Mouse (Mus musculus) liver (tissue): Measurements from ENCODE around the gene H2-Oa.
"Not testable (repeated sequence)": the region's sequence is repeated elsewhere in the genome, so short reads cannot be mapped to it uniquely, and the experiment has no call there.

Experiments used
- DNase-seq: peaks from one replicate; pipeline ENCODE4 v3.0.0-alpha.2; 2020; ENCODE audit warnings: mixed read lengths

The H2-Oa gene

DNA sequence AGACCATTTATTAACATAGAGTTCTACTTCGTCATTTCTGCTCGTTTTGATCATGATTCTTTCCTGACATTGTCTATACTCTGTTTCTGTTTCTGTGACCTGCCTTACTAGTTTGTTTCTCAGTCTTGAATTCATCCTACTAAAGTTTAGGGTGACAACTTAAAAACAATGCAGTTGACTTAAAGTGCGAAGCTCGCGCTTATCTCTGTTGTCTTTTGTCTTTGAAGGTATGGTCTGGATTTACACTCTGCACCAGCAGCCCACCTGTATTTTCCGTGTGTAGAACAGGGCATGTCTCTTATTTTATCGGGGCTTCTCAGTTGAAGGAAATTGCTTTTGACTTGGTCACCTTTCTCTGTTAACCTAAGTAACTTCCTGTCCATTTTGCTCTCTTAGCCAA lies 31.0 kb downstream of the H2-Oa start:
- DNase-seq: no peak

DNA sequence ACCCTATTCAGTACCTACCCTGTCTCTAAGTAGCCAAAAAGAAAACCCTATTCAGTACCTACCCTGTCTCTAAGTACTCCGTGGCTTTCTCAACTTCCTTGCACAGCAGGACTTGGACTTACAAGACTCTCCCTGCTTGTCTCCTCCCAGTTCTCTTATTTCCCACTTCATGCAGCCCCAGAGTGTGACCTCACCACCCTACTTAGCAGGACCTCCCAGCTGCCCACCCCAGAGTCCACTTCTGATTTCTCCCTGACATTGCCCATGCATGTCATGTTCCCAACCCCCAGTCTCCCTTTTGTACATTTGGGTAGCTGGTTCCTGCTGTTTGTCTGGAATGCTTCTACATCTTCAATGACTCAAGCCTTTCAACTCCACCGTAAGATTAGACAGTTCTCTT lies 31.4 kb downstream of the H2-Oa start:
- peak; percentile 18 for DNase-seq

DNA sequence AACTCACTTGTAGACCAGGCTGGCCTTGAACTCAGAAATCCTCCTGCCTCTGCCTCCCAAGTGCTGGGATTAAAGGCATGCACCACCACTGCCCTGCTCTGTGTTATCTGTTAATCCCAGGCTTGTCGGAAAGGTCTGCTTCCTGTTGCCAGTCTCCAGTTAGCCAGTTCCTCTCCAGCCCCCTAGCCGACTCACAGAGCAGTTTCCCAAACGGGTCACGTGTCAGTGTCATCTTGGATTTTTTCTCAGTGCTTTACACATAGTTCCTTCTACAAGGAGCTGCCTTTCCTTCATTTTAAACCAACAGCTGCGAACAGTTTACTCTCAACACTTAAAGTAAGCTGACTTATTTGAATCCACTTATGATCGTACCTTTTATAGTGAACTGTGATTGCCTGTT lies 32.5 kb downstream of the H2-Oa start:
- DNase-seq: peak; percentile 33

DNA sequence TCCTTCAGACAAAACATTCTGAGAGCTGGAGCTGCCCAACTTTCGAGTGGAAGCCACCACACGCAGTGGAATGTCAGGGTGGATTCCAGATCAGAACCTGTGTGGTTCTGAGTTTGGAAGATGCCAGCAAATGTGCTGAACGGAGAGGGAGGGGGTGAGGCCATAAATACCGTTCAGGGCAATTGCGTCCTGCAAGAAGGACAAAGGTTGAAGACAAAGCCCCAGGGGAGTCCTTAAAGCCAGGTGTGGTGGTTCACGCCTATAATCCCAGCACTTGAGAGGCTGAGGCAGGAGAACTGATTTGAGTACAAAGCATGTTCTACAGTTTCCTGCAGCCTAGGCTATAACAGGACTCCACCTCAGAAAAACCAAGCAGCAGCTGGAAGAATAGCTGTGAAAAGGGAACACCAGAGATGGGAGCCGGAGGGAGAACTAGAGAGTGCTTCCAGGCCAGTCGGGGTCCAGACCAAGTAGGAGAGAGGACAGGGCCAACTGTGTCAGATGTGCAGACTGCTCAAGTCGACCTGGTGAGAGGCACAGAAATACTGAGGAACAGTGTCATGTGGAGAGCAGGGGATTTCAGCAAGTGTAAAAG lies 34.8 kb downstream of the H2-Oa start:
- no peak for DNase-seq

DNA sequence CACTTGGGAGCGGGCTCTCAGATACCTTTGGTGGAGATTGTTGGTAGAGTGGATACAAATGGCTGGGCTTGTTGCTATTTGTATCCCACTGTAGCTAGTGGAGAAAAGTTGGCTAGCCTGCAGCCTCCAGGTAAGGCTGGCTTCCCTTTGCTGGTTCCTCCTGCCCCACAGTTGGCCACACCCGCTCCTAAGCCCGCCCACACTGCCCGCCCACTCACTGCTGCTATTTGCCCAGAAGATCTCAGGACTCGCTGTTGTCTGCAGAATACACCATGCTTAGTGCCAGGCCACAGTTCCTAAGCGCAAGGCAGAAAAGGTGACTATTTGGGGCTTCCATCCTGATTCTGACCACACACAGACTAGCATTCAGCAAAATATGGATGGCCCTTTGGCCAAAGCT lies 35.3 kb downstream of the H2-Oa start:
- DNase-seq: peak; percentile 82

DNA sequence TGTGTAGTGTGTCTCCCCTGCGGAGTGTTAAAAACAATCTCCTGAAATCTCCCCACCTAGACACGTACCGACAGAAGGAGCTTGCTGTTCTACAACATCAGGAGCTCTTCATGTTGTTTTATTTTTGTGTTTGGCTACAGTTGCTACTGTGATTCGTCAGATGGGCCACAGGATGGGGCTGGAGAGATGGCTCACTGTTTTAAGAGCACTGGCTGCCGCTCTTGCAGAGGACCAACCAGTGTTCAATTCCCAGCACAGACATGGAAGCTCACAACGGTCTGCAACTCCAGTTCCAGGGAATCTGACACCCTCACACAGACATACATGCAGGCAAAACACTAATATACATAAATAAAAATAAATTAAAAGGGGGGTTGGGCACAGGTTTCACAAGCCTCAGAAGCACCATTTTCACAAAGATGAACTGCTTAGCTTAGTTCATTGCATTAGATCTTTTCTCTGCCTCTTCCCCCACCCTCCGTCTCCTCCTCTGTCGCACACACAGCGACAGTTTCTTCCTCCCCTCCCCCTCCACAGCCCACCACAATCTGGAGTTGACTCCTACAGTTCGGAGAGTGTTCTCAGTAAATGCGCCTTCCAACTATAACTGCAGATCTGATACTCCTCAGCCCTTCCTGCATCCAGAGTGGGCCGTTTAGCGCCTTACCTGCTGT lies 36.3 kb downstream of the H2-Oa start:
- no peak for DNase-seq

DNA sequence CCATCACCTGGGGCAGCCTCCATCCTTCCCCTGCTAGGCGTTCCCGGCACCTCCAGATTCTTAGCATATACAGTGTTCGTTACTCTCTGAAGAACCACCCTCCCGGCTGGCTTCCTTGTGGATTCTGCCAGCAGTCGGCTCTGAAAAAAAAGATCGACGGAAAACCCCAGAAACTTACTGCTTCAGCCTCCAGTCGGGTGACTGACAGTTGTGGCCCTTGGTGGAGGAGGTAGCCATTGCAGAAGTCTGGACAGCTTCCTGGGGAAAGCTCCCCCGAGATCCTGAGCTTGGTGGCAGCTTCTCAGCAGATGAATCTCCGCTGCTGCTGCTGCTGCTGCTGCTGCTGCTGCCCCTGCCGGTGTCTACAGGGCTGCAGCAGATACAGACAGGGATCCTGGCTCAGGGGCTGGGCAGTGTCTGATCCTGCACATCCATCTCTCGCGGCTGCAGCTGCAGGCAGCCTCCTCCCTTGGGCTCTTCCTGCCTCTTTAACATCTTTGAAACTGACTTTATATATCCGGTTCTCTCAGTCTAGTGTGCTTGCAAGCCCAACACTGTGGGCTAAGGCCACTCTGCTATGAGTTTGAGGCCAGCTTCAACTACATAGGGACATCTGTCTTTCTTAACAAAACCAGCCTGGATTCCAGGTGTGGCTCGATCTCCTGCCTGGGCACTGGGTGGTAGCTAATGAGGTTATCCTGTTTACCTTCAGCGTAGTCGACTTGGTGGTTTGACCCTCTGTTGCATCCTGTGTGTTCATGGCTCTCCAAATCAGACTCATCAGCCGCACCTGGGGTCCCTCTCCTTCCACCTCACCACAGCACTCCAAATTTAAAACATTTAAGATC lies 37.0 kb downstream of the H2-Oa start:
- peak; percentile 16 for DNase-seq

DNA sequence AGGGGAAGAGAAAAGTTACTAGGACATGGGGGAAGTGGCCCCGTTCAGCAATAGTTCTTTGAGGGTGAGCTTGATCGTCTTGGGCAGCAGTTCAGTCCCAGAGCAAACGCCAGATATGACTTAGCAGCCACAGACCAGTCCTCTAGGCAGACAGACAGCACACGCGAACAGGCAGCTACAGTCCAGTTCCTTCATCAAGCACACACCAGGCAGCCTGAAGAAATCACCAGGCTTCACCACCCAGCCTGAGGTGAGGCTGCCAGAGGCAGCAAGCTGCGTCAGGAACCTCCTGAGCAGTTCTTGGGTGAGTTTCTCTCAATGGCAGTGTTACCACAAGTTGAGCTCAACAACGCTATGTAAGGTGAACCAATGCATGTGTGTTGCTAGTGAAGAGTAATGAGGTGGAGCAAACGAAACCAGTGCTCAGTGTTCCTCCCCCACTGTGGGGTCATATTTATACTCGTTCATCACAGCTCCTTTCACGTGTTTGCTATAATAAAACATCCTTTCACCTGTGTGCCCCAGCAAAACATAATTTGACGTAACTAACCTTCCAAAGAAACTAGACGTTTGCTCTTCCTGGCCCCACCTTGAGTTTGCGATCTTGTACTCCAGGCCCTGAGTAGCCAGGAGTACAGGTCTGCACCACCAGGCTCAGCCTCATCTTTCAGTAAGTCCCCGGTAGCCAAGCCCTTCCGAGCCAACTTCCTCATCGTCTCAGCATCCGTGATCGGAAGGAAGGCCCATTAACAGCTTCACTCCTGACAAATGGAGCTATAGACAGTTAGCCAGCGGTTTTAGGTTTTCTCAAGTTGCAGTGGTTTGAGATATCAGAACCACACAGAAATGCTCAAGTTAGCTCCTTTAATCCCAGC lies 38.2 kb downstream of the H2-Oa start:
- no peak for DNase-seq

DNA sequence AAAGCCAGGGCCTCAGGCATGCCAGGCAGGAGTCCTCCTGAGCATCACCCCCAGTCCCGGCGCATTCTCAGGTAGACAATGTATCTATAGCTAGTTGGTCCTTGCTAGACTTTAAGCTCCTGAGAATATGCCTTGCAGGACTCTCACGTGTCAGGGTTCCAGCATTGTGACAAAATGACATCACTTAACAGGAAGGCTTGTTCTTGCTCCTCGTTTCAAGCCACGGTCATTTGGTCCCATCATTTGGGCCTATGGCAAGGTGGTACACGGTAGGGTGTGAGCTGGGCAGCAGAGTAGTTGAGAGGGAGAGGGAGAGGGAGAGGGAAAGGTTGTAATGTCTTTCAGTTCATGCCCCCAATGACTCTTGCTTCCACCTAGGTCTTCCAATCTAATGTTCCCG lies 39.8 kb downstream of the H2-Oa start:
- DNase-seq: no peak

DNA sequence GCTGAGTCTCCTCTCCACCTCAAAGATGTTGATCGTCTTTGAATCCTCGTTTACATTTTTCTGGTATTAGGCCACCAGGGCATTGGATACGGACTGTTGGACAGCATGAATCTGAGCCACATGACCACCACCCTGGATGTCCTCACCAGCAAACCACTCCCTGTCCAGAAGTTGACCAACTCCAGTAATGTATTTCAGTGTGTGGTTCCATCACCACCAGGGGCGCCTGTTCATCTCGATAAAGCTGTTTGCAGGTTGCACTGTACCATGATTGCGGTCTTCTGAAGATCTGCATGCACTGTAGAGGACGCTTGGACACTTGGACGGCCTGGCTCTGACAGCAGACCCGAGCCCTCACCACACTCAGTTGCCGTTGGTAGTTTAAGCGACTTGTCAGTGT lies 41.1 kb downstream of the H2-Oa start:
- DNase-seq: no peak

DNA sequence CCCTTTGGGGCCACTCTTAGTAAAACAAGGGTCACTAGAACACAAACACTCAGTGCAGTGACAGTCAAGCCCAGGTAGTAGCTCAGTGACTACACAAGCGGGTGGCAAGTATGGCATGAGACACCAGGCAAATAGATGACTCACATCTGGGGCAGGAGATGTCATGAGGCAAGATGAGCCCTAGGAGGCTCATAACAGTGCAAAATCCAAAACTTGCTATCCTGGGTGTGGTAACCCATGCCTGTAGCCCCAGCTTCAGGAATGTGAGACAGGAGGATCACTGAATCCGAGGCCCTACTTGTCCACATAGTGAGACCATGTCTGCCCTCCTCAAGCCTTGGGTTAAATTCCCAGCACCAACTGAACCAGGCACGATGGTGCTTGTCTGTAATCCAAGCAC lies 42.3 kb downstream of the H2-Oa start:
- DNase-seq: no peak

DNA sequence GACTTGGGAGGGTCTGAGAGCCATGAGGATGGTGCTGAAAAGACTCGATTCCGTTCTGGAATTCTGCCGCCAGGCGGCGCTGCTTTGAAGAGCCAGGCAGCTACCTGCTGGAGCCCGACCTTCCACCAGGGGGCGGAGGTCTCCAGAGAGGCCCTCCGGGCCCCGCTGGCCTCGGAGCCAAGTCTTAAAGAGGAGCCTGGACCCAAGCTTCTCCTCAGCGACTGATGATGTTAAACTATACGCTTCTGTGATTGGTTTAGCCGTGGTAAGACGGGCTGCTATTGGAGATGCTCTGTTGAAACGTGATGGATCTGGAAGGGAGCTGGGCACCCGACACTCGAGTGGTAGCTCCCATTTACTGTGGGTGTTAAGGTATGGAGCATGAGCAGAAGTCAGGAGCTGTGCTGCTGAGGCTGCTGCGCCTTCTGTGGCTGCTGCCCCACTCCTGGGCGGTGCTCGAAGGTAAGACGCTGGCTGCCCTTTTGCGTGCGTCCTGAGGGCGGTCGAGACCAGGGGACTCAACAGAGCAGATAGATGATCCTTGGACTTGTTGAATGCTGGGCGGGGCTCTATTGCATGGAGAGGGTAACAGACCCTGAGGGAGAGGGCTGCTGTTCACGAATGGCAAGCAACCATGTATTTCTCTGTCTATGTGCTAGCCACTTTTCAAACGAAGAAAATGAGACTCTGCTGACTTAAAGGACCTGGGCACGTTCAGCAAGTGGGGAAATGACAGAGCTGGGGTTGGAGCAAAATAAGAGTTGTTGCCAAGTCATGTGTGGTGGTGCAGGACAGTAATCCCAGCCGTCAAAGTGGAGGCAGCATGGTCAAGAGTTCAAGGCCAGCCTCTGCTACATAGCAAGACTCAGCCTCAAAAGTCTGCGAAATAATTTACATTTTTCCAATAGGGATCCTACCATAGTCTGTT lies 43.4 kb downstream of the H2-Oa start:
- peak; percentile 95 for DNase-seq

DNA sequence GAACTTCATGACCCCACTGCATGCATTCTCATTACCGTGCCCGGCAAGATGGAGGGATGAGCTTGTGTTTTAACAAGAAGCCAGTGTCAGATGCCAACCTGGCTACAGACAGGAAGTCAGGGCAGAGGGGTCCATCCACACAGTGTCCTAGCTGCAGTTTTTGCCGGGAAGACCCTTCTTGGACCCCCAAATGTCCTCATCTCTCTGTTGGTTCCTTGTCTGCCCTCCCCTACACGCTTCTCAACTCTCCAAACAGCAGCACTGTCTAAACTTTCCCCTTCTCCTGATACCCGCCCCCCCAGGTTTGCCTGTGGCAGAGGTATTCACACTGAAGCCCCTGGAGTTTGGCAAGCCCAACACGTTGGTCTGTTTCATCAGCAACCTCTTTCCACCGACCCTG lies 45.5 kb downstream of the H2-Oa start:
- DNase-seq: no peak

DNA sequence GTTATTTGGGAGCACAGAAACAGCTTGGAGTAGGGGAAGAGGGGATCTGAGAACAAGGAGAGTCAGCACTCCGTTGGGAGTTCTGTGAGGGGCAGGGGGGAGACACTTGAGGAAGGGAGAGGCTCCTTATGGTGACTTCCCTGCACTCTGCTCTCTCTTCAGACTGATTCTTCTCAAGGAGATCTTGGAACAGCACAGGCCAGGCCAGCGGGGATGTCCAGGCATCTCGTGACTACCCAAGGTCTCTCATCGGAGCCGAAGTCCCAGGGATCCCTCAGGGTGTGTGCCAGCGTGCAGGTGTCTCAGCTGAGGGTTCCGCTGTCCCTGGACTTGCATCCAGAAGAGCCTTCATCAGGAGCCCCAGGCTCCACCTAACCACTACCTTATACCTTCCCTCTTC lies 46.5 kb downstream of the H2-Oa start:
- no peak for DNase-seq

DNA sequence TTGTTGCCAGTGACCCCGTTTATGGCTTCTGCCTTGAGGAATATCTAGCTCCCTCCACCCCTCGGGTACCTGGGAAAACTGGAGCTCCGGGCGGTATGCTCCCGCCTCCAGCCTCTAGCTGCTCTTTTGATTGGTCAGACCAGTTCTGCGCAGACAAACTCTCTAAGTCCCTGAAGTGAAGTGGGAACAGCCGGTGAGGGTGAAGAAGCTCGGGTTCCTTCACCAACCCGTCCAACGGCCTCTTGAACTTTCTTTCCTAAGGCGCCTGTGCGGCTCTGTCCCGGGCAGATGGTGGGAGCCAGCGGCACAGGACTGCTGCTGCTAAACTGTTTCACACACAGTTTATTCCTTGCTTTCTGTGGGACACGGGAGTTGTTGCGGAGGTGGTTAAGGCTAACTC lies 47.3 kb downstream of the H2-Oa start:
- DNase-seq: no peak

DNA sequence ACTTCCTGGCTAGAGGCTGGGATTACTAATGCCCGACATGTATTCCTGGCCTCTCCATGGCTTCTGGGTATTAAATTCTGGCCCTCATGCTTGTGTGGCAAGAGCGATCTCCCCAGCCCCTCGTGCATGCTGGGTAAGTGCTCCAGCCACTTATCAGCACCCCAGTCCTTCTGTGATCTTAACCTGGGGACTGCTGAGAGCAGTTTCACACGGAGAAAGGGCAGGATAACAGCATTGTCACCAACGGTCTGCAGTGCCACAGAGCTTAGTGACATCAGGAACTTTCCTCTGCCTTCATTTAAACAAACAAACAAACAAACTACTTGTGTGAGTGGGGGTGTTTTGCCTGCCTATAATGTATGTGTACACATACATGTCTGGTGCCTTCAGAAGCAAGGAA lies 48.1 kb downstream of the H2-Oa start:
- peak; percentile 32 for DNase-seq

DNA sequence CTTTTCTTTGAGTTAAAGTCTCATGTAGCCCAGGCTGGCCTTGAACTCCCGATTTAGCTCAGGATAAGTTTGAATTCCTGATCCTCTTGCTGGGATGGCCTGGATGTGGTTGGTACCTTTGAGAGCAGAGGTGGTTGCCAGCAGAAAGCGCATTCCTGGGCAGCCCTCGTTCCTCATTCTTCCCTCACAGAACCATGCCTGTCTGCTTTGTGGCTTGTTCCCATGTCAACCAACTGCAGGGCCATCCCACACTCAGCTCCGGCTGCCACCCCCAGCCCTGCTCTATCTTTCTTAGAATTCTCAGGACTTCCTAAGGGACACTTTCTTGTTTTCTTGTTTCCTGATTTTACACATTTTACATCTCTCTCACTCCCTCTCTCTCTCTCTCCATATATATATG lies 49.3 kb downstream of the H2-Oa start:
- DNase-seq: no peak

DNA sequence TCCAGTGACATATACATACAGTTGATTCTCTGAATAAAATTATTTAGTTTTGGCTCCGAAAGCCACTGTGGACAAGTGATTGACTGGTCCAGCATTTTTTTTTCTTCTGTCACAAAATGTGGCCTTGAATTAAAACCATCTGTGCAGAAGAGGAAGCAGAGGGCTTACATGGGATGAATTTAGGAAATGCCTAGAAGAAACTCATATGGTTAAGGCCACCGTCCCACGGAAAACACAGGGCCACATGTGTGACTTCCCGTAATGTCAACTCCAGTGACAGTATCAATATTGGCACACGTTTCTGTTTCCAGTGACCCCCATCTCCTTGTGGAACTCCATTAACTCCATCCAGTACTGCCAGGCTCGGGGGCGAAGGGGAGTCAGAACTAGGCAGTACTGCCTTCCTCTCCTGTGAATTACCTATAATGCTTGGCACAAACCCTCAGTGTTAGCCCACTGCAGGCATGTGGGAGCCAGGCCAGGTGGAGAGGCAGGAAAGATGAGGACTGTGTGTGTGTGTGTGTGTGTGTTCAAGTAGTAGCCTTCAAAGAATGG lies 50.4 kb downstream of the H2-Oa start:
- DNase-seq: no peak

DNA sequence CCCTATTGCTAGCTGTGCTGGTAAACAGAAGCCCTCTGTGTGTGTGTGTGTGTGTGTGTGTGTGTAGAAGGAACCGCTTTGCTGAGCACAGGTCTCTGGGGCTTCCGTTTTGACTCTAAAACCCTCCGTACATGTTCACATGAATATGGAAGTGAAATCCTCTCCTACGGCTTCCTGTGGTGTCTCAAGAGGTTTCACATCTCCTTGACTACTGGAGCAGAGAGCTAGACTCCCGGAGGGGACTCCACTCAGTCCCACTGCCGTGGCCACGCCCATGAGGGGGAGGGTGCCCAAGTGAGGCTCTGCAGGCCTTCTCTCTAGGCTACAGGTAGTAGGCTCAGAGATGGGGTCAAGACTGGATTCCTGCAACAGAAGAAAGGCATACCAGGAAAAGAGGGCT lies 50.9 kb downstream of the H2-Oa start, which contains the start of gene H2-DMb2:
Gene H2-DMb2 (plus strand): TSS at position 275 of the 400 bp plus-strand sequence.
- DNase-seq: peak; percentile 59

DNA sequence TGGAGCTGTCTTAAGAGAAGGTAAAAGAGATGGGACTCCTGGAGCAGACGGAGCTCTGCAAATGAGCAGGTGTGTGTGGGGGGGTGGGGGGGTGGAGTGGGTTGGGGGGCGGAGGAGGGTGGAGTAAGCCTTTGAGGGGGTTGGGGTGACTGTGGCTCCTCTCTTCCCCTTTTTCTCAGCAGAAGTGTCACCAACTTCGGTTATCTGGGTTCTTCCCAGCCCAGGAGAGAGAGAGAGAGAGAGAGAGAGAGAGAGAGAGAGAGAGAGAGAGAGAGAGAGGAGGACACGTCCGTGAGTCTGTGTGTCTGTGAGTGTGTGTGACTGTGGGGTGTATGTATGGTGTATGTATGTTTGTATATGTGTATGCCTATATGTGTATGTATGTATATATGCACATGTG lies 51.3 kb downstream of the H2-Oa start:
- DNase-seq: no peak

DNA sequence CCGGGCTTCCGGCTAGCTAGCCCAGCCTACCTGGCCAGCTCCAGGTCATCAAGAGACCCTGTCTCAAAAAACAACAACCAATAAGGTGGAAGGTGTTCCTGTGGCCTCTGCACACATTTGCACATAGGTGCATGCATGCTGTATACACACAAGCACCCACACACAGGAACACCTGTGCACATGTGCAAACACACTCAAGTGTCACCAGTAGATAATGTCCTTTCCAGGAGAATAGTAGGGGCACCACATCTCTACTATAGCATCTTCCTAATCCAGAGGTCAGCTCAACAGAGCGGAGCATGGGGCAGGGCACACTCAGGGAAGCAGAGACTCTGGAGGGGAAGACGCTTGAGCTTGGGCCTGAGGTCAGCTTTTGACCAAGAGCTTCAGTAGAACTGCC lies 52.1 kb downstream of the H2-Oa start:
- DNase-seq: not testable (repeated sequence)
